Mouse (Mus musculus) CH12.LX (cell line): Measurements from ENCODE around the gene Kalrn. TPM values are rescaled to one million over a fixed set of nuclear protein-coding genes. Genes with fewer than 3 reads are reported as not detected.

ENCODE experiments used
- DNase-seq: peaks from one replicate; pipeline ENCODE4 v3.0.0-alpha.2; 2013; ENCODE audit errors: extremely low read depth
- H3K27ac ChIP-seq: 2 replicates; pipeline ENCODE4 v1.5.1; 2012; ENCODE audit warnings: low read depth, mild to moderate bottlenecking, control low read depth, moderate library complexity; ENCODE audit not compliant: insufficient read depth
- H3K27me3 ChIP-seq: replicated peaks from 2 replicates; pipeline ENCODE3; 2012; ENCODE audit warnings: inconsistent platforms
- H3K36me3 ChIP-seq, 2 experiments: replicated peaks in 1 of 2; 2 replicates each; pipeline versions ENCODE3 to v1.6.1; 2012; ENCODE audit warnings: inconsistent platforms in 1 of 2, low read length in 1 of 2, mild to moderate bottlenecking in 1 of 2, mixed read lengths in 1 of 2, moderate library complexity in 1 of 2; ENCODE audit not compliant: control insufficient read depth in 1 of 2, insufficient read depth in 1 of 2
- H3K4me1 ChIP-seq, 2 experiments: 2 replicates each; pipeline ENCODE4 v1.6.1; 2012; ENCODE audit warnings: inconsistent platforms in 1 of 2, moderate library complexity in 1 of 2; ENCODE audit not compliant: insufficient read depth in 2 of 2, control insufficient read depth in 1 of 2
- H3K4me2 ChIP-seq: 2 replicates; pipeline ENCODE4 v1.6.1; 2012; ENCODE audit warnings: low read depth, mild to moderate bottlenecking, control low read depth; ENCODE audit not compliant: poor library complexity, insufficient read depth, severe bottlenecking
- H3K4me3 ChIP-seq, 3 experiments: fragments of 150-350 bp in 1 of 3; sonication (generic) in 1 of 3; replicated peaks in 1 of 3; 2 replicates each; pipeline versions ENCODE3 to v1.5.1; 2011 to 2012; ENCODE audit warnings: low read depth in 2 of 3, low read length in 2 of 3, mild to moderate bottlenecking in 2 of 3, moderate library complexity in 2 of 3, control low read depth in 1 of 3, improper control_type of control experiment in 1 of 3, inconsistent platforms in 1 of 3, mixed read lengths in 1 of 3; ENCODE audit not compliant: poor library complexity in 1 of 3
- H3K79me2 ChIP-seq: replicated peaks from 2 replicates; pipeline ENCODE4 v1.6.1; 2012; ENCODE audit warnings: mild to moderate bottlenecking, moderate library complexity; ENCODE audit not compliant: control insufficient read depth, poor library complexity, insufficient read depth, severe bottlenecking; ENCODE audit errors: extremely low read depth
- H3K9ac ChIP-seq: 2 replicates; pipeline ENCODE4 v1.6.1; 2012; ENCODE audit warnings: low read depth, mild to moderate bottlenecking, control low read depth, moderate library complexity; ENCODE audit not compliant: insufficient read depth
- H3K9me3 ChIP-seq: replicated peaks from 2 replicates; pipeline ENCODE3; 2012; ENCODE audit warnings: low read length, inconsistent platforms, mixed read lengths
- CHD1 ChIP-seq: IDR thresholded peaks from 2 replicates; pipeline ENCODE4 v1.6.1; 2012; ENCODE audit warnings: low read depth, low read length, improper control_type of control experiment, inconsistent platforms
- CHD2 ChIP-seq: IDR thresholded peaks from 2 replicates; pipeline ENCODE4 v1.6.1; 2011; ENCODE audit warnings: low read length, improper control_type of control experiment
- ELF1 ChIP-seq: IDR thresholded peaks from 2 replicates; pipeline ENCODE4 v1.6.1; 2014; ENCODE audit warnings: low read depth, mild to moderate bottlenecking, inconsistent platforms, low read length, improper control_type of control experiment
- EP300 ChIP-seq: IDR thresholded peaks from 2 replicates; pipeline ENCODE4 v1.6.1; 2011; ENCODE audit warnings: low read length, improper control_type of control experiment
- ETS1 ChIP-seq: conservative IDR thresholded peaks from 2 replicates; pipeline ENCODE4 v1.6.1; 2012; ENCODE audit warnings: low read depth, mild to moderate bottlenecking, inconsistent platforms, low read length, improper control_type of control experiment, moderate library complexity
- IRF4 ChIP-seq: IDR thresholded peaks from 2 replicates; pipeline ENCODE4 v1.6.1; 2014; ENCODE audit warnings: low read depth, mild to moderate bottlenecking, inconsistent platforms, low read length, improper control_type of control experiment
- JUND ChIP-seq: conservative IDR thresholded peaks from 2 replicates; pipeline ENCODE4 v1.6.1; 2011; ENCODE audit warnings: low read depth, low read length, improper control_type of control experiment
- MAFK ChIP-seq: IDR thresholded peaks from 2 replicates; pipeline ENCODE4 v1.6.1; 2011; ENCODE audit warnings: low read length, improper control_type of control experiment; ENCODE audit not compliant: insufficient replicate concordance
- MAX ChIP-seq: IDR thresholded peaks from 2 replicates; pipeline ENCODE4 v1.6.1; 2011; ENCODE audit warnings: low read length, improper control_type of control experiment
- MXI1 ChIP-seq: IDR thresholded peaks from 2 replicates; pipeline ENCODE4 v1.6.1; 2011; ENCODE audit warnings: mild to moderate bottlenecking, low read depth, low read length, improper control_type of control experiment
- MYC ChIP-seq: IDR thresholded peaks from 2 replicates; pipeline ENCODE4 v1.6.1; 2011; ENCODE audit warnings: low read depth, mild to moderate bottlenecking, improper control_type of control experiment, low read length
- NELFE ChIP-seq: IDR thresholded peaks from 2 replicates; pipeline ENCODE4 v1.6.1; 2011; ENCODE audit warnings: low read depth, low read length, improper control_type of control experiment
- NRF1 ChIP-seq: IDR thresholded peaks from 2 replicates; pipeline ENCODE4 v1.6.1; 2014; ENCODE audit warnings: low read depth, mild to moderate bottlenecking, inconsistent platforms, low read length, improper control_type of control experiment, moderate library complexity
- PAX5 ChIP-seq: IDR thresholded peaks from 2 replicates; pipeline ENCODE4 v1.6.1; 2012; ENCODE audit warnings: low read length, inconsistent platforms, mixed read lengths
- POLR2A ChIP-seq: IDR thresholded peaks from 2 replicates; pipeline ENCODE4 v1.6.1; 2011; ENCODE audit warnings: low read depth, mild to moderate bottlenecking, improper control_type of control experiment, low read length
- RAD21 ChIP-seq: IDR thresholded peaks from 2 replicates; pipeline ENCODE4 v1.6.1; 2011; ENCODE audit warnings: low read depth, mild to moderate bottlenecking, low read length, improper control_type of control experiment, moderate library complexity
- RCOR1 ChIP-seq: conservative IDR thresholded peaks from 2 replicates; pipeline ENCODE4 v1.6.1; 2012; ENCODE audit warnings: low read depth, mild to moderate bottlenecking, inconsistent platforms, low read length, improper control_type of control experiment
- SIN3A ChIP-seq: IDR thresholded peaks from 2 replicates; pipeline ENCODE4 v1.6.1; 2012; ENCODE audit warnings: low read length, improper control_type of control experiment, inconsistent platforms
- UBTF ChIP-seq: IDR thresholded peaks from 2 replicates; pipeline ENCODE4 v1.6.1; 2012; ENCODE audit warnings: low read depth, mild to moderate bottlenecking, inconsistent platforms, low read length, improper control_type of control experiment, moderate library complexity
- USF1 ChIP-seq: IDR thresholded peaks from 2 replicates; pipeline ENCODE4 v1.6.1; 2014; ENCODE audit warnings: low read depth, mild to moderate bottlenecking, inconsistent platforms, low read length, improper control_type of control experiment
- USF2 ChIP-seq: conservative IDR thresholded peaks from 2 replicates; pipeline ENCODE4 v1.6.1; 2011; ENCODE audit warnings: low read depth, low read length, improper control_type of control experiment
- ZC3H11A ChIP-seq: IDR thresholded peaks from 2 replicates; pipeline ENCODE4 v1.6.1; 2012; ENCODE audit warnings: low read depth, mild to moderate bottlenecking, inconsistent platforms, low read length, improper control_type of control experiment
- ZKSCAN1 ChIP-seq: IDR thresholded peaks from 2 replicates; pipeline ENCODE4 v1.6.1; 2012; ENCODE audit warnings: low read depth, inconsistent platforms, low read length, improper control_type of control experiment, borderline replicate concordance
- ZNF384 ChIP-seq: IDR thresholded peaks from 2 replicates; pipeline ENCODE4 v1.6.1; 2012; ENCODE audit warnings: low read depth, low read length, improper control_type of control experiment, inconsistent platforms
- dilution Hi-C: fragments of 300-500 bp; cut with MboI; formaldehyde crosslinking; loops from 2 replicates; pipeline ENCODE4 v1.14.3; 2020; ENCODE audit warnings: low sequenced_read_pairs; ENCODE audit not compliant: extremely low pct_unique_long_range_greater_than_20kb, extremely low pct_ligation_motif_present
- in situ Hi-C: fragments of 300-500 bp; cut with MboI; formaldehyde crosslinking; loops from 3 replicates; pipeline ENCODE4 v1.14.3; 2019; ENCODE audit warnings: low sequenced_read_pairs, low pct_ligation_motif_present, low pct_unique_long_range_greater_than_20kb, mixed read lengths
- polyA plus RNA-seq: library from polyadenylated mRNA; unstranded; fragments of >175 nt; gene quantifications from 2 replicates; pipeline ENCODE4 v1.2.1, GENCODE M21; 2012; ENCODE audit warnings: low read depth; ENCODE audit not compliant: insufficient read length
- total RNA-seq, 2 experiments: library from RNA; depleted of rRNA; stranded (reverse); fragments of 300-350 nt in 1 of 2; fragments of >200 nt in 1 of 2; gene quantifications; 2 replicates each; pipeline ENCODE4 v1.2.3; 2012 to 2014

Kalrn gene
- total RNA-seq (2012; rRNA removed) (0.08 TPM in 2 replicates), total RNA-seq (2014; rRNA removed) (0.05 TPM in 1 of 2 replicates, not detected in the other), polyA plus RNA-seq (0.03 and 0.09 TPM in 2 replicates)

DNA sequence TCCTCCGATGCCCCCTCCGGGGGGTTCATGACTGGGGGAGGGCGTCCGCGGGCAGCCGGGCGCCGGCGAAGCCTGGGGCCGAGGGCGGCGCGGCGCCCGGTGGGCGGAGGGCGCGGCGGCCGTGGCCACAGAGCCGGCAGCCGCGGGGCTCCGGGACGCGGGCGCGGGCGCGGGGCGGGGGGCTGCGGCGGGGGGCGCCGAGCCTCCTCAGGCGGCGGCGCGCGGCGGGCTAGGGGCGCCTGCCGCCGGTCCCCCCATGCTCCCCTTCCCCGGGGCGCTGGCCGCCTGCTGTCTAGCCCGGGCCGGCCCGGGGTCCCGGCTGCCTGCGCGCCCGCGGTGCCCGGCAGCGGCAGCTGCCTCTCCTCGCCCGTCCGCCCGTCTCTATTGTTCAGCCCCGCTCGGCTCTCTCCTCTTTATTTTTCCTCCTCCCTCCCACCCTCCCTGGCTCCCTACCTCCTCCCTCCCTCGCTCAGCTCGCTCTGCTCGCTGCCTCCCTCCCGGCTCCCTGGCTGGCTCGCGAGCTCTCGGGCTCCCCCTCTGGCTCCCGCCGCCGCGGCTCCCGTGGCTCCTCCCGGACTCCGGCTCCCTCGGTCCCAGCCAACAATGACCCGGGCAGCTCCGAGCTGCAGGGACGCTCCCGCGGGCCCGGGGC, at the start of gene Kalrn:
Gene Kalrn (minus strand): TSS at position 382 of the 652 bp plus-strand sequence.
- H3K27me3 ChIP-seq = peaks cover 56% of the 10 kb centered on the region
- no peak for DNase-seq
- H3K36me3 ChIP-seq = no peaks in the 10 kb centered on the region
- dilution Hi-C loops (no loop called here), in situ Hi-C loops (no loop called here)
- no peak within 1 kb of the TSS for H3K9ac ChIP-seq
- H3K4me1 ChIP-seq = no peaks in the 10 kb centered on the region
- no peak within 1 kb of the TSS for H3K27ac ChIP-seq
- H3K9me3 ChIP-seq = peaks cover 25% of the 10 kb centered on the region
- no peak within 1 kb of the TSS for H3K4me2 ChIP-seq
- H3K79me2 ChIP-seq = no peaks in the 10 kb centered on the region
- no peak for TF ChIP-seq USF1
- no peak for TF ChIP-seq ZKSCAN1
- TF ChIP-seq JUND = no peak
- TF ChIP-seq IRF4 = no peak
- TF ChIP-seq POLR2A = no peak
- no peak for TF ChIP-seq RCOR1
- TF ChIP-seq UBTF = no peak
- no peak within 1 kb of the TSS for H3K4me3 ChIP-seq

DNA sequence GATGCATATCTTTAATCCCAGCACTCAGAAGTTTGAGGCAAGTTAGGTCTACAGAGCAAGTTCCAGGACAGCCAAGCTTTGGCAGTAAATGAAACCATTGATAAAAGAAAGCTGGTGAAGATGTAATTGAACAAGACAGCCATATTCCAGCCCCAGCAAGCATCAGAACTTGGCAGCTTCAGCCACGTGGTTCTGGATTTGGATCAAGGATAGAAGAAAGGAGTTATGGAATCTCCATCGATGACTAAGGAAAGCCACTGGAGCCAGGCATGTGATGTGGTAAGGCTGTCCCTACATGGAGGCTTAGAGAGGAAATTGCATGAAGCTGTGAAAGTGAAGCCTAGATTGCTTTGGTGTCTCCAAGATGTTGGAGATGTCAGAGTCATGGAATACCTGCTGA, 40.7 kb upstream of the Kalrn start:
- in situ Hi-C loops = no loop called here

DNA sequence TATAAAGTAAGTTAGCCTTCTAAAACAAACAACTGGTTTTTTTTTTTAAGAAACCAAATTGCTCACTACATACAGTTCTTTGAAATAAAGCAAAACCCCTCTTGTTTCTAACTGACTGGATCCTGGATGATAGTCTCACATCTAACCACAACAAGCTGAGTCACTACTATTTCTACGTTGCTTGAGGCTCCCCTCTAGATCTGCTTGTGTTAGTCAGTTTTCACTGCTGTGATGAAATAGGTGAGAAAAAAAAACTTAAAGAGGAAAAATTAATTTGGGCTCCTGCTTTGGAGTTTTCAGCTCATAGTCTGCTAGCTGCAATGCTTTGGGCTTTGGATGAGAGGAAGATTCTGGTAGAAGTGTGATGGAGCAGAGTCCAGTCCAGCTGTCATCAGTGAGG, 36.8 kb upstream of the Kalrn start:
- dilution Hi-C loops (no loop called here), in situ Hi-C loops (no loop called here)
- no peak for TF ChIP-seq CHD1
- no peak for TF ChIP-seq USF2
- no peak for TF ChIP-seq IRF4
- TF ChIP-seq JUND = no peak
- TF ChIP-seq ZKSCAN1 = no peak
- no peak for TF ChIP-seq CHD2
- TF ChIP-seq RAD21 = no peak
- TF ChIP-seq PAX5 = no peak
- no peak for TF ChIP-seq MYC
- no peak for TF ChIP-seq NELFE
- TF ChIP-seq NRF1 = no peak
- no peak for TF ChIP-seq ETS1
- no peak for TF ChIP-seq ELF1
- TF ChIP-seq EP300 = no peak
- no peak for TF ChIP-seq MXI1
- TF ChIP-seq USF1 = no peak
- no peak for TF ChIP-seq SIN3A
- no peak for TF ChIP-seq ZC3H11A
- TF ChIP-seq, all 38 proteins: peak for 0

More for the DNA sequence above, 40.7 kb upstream of the Kalrn start:
- Histone ChIP-seq H3K9me3 (peaks cover 3% of the 10 kb centered on the region), H3K9ac (no peak overlapping the region), H3K27ac (no peak overlapping the region), H3K36me3 (no peaks in the 10 kb centered on the region), H3K27me3 (peaks cover 67% of the 10 kb centered on the region), H3K4me3 (no peak overlapping the region), H3K4me2 (no peak overlapping the region), H3K4me1 (no peaks in the 10 kb centered on the region), H3K79me2 (no peaks in the 10 kb centered on the region)
- no peak for TF ChIP-seq SIN3A
- TF ChIP-seq CHD1 = no peak
- TF ChIP-seq MAX = no peak
- no peak for TF ChIP-seq RAD21
- TF ChIP-seq ZNF384 = no peak
- TF ChIP-seq NRF1 = no peak
- TF ChIP-seq MAFK = no peak
- TF ChIP-seq UBTF = no peak
- no peak for TF ChIP-seq USF2
- dilution Hi-C loops = no loop called here
- DNase-seq = no peak

More for the DNA sequence above, 36.8 kb upstream of the Kalrn start:
- Histone ChIP-seq H3K4me3 (no peak overlapping the region), H3K36me3 (no peaks in the 10 kb centered on the region), H3K27me3 (peaks cover 77% of the 10 kb centered on the region), H3K9me3 (no peaks in the 10 kb centered on the region), H3K9ac (no peak overlapping the region), H3K4me1 (no peaks in the 10 kb centered on the region), H3K27ac (no peak overlapping the region), H3K4me2 (no peak overlapping the region), H3K79me2 (no peaks in the 10 kb centered on the region)
- DNase-seq = no peak
